Mouse (Mus musculus): ENCODE data around the gene Gm5039.

- TF ChIP-seq POLR2AphosphoS2 (IDR thresholded peaks at IDR 0.05; ENCODE audit: insufficient read length, low read depth) (no peak), MYOG (IDR thresholded peaks at IDR 0.05; ENCODE audit: control insufficient read depth in 1 of 3, insufficient read depth in 1 of 3, insufficient read length in 2 of 3, low read depth in 2 of 3) (no peak), MYOD1 (IDR thresholded peaks at IDR 0.05; ENCODE audit: control insufficient read depth in 1 of 3, insufficient read length in 2 of 3, low read depth in 2 of 3) (no peak), POLR2A (IDR thresholded peaks at IDR 0.05; ENCODE audit: insufficient read length, low read depth) (no peak), MAX (IDR thresholded peaks at IDR 0.05; ENCODE audit: low read depth) (no peak), USF1 (IDR thresholded peaks at IDR 0.05; ENCODE audit: low read depth) (no peak)
Observed at GRCm38 (mm10) chr12:88314556-88314955, 9.3 kb downstream of the Gm5039 start.

Data from myocyte (in vitro differentiated cells).